Mouse (Mus musculus) neutrophil, adult 65 days (primary cell): Measurements from ENCODE around the gene Boll. TPM values are rescaled to one million over a fixed set of nuclear protein-coding genes. Genes with fewer than 3 reads are reported as not detected.

ENCODE experiments used
- total RNA-seq: library from RNA; stranded (reverse); gene quantifications from 2 replicates; pipeline ENCODE4 v1.2.4, GENCODE M21; 2023

Boll gene
- not detected in 2 replicates for total RNA-seq

GRCm38 (mm10) chr1:55363044-55363565 lies at the start of gene Boll:
TSS of gene Boll (minus strand) at chr1:55363469.

GRCm38 (mm10) chr1:55405272-55406022 lies 42.2 kb upstream of the Boll start, which contains the start of gene Plcl1:
TSS of gene Plcl1 (plus strand) at chr1:55405921.

GRCm38 (mm10) chr1:55236890-55237642 lies 126.2 kb downstream of the Boll start, which contains the start of gene Mars2:
TSS of gene Mars2 (plus strand) at chr1:55237177.

GRCm38 (mm10) chr1:55226011-55226857 lies 137.0 kb downstream of the Boll start, which contains the start of gene Rftn2:
TSS of gene Rftn2 (minus strand) at chr1:55226782.

Other genes starting within 250 kb of the Boll start
- 77.0 and 77.2 TPM in 2 replicates for gene Mob4, start 232.2 kb downstream of the Boll start, total RNA-seq
- 0.60 and 0.88 TPM in 2 replicates for gene Rftn2, start 136.7 kb downstream of the Boll start, total RNA-seq
- gene Mars2, start 126.3 kb downstream of the Boll start, total RNA-seq = 1.3 and 1.5 TPM in 2 replicates
- 0.41 and 0.47 TPM in 2 replicates for gene Plcl1, start 42.5 kb upstream of the Boll start, total RNA-seq